Mouse (Mus musculus): Measurements from ENCODE around the gene Cyct. TPM values are rescaled to one million over a fixed set of nuclear protein-coding genes. Genes with fewer than 3 reads are reported as not detected.

Cyct gene
- not detected in 2 replicates for polyA plus RNA-seq (2014; fragmentation: Nextera tagmentation; extraction: Ambion mirVana)

- Histone ChIP-seq H3K9ac (ENCODE audit: low read depth, low read length) (no peak within 1 kb of the TSS), H3K27ac (ENCODE audit: low read depth, low read length) (no peak within 1 kb of the TSS), H3K4me1 (ENCODE audit: control insufficient read depth, insufficient read depth, low read length) (no peaks in the 10 kb centered on the region), H3K9me3 (ENCODE audit: control insufficient read depth, low read length) (no peaks in the 10 kb centered on the region), H3K36me3 (ENCODE audit: control insufficient read depth, insufficient read depth, low read length) (no peaks in the 10 kb centered on the region), H3K4me3 (ENCODE audit: low read length) (no peak within 1 kb of the TSS), H3K4me2 (replicated peaks; ENCODE audit: low read depth, low read length) (no peak within 1 kb of the TSS), H3K27me3 (ENCODE audit: control insufficient read depth, insufficient read depth, low read length) (no peaks in the 10 kb centered on the region)
- no peak for ATAC-seq (ENCODE audit: low FRiP score, low TSS enrichment)
- 92% methylated on average over 11 of the region's 11 CpGs for WGBS
Observed at GRCm38 (mm10) chr2:76360226-76360625, at the start of gene Cyct. Gene Cyct, minus strand, starts transcription at chr2:76360450.

DNA sequence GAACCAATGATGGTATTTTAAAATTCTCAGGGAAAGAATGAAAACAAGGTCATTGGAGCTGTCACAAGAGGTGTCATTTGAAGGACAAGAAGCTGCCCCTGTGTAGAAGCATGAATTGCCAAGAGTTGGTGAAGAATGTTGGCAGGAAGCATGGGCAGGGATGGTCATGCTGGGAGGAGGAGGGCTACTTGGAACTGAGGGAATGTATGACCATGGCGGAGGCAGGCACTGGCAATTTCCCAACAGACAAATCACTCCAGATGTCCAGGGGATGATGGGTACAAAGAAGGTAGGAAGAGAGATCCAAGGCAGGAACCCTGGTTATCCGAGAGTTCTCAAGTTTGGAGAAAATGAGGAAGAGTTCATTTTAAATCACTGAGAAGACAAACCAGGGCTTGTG is 49.7 kb upstream of the Cyct start:
- no peak for ATAC-seq (ENCODE audit: low FRiP score, low TSS enrichment)
- WGBS = 91% methylated on average over 2 of the region's 2 CpGs
- H3K4me3 ChIP-seq (ENCODE audit: low read length) = no peak overlapping the region
- H3K4me1 ChIP-seq (ENCODE audit: control insufficient read depth, insufficient read depth, low read length) = 0 out of 2 replicates have a peak, but pooled peaks cover 3% of the 10 kb centered on the region
- no peak overlapping the region for H3K9ac ChIP-seq (ENCODE audit: low read depth, low read length)
- peaks cover 2% of the 10 kb centered on the region; the same call in 1 of the 2 replicates for H3K27me3 ChIP-seq (ENCODE audit: control insufficient read depth, insufficient read depth, low read length)
- no peak overlapping the region for H3K27ac ChIP-seq (ENCODE audit: low read depth, low read length)
- no peaks in the 10 kb centered on the region for H3K9me3 ChIP-seq (ENCODE audit: control insufficient read depth, low read length)
- no peak overlapping the region for H3K4me2 ChIP-seq (replicated peaks; ENCODE audit: low read depth, low read length)
- no peaks in the 10 kb centered on the region for H3K36me3 ChIP-seq (ENCODE audit: control insufficient read depth, insufficient read depth, low read length)

- WGBS = 74% methylated on average over 1 of the region's 1 CpGs
- Histone ChIP-seq H3K9ac (ENCODE audit: low read depth, low read length) (no peak overlapping the region), H3K27ac (ENCODE audit: low read depth, low read length) (no peak overlapping the region), H3K4me1 (ENCODE audit: control insufficient read depth, insufficient read depth, low read length) (0 out of 2 replicates have a peak, but pooled peaks cover 3% of the 10 kb centered on the region), H3K4me2 (replicated peaks; ENCODE audit: low read depth, low read length) (no peak overlapping the region), H3K4me3 (ENCODE audit: low read length) (no peak overlapping the region), H3K9me3 (ENCODE audit: control insufficient read depth, low read length) (no peaks in the 10 kb centered on the region), H3K36me3 (ENCODE audit: control insufficient read depth, insufficient read depth, low read length) (no peaks in the 10 kb centered on the region), H3K27me3 (ENCODE audit: control insufficient read depth, insufficient read depth, low read length) (peaks cover 6% of the 10 kb centered on the region; the same call in 1 of the 2 replicates)
- no peak for ATAC-seq (ENCODE audit: low FRiP score, low TSS enrichment)
Observed at GRCm38 (mm10) chr2:76409526-76409925, 49.3 kb upstream of the Cyct start.

DNA sequence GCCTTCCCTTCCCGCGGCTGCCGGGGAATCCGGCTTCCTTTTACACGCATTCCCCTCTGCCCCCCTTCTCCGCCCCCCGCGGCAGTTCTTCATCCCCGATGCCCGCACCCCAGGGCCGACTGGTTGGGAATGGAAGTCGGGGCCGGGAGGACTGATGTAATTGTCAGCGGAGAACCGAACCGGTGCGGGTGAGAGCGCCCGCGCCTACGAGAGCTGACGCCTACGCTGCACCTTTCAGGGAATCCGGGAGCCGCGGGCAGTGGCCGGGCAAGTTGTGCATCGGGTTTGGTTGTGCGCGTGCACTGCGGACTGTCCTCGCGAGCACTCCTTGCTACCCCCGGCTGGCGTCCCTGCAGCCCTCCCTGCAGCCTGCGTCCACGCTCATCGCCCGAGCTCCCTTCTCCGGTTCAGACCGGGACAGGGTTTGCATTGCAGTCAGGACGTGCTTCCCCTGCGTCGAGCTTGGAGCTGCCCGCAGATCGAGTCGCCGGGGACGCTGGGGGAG is 46.7 kb upstream of the Cyct start:
- Histone ChIP-seq H3K9ac (ENCODE audit: low read depth, low read length) (peak overlapping the region; percentile 73), H3K4me1 (ENCODE audit: control insufficient read depth, insufficient read depth, low read length) (0 out of 2 replicates have a peak, but pooled peaks cover 3% of the 10 kb centered on the region), H3K27ac (ENCODE audit: low read depth, low read length) (0 out of 2 replicates have a peak overlapping the region, but pooled peaks have one; percentile 27), H3K27me3 (ENCODE audit: control insufficient read depth, insufficient read depth, low read length) (peaks cover 10% of the 10 kb centered on the region; the same call in 1 of the 2 replicates), H3K36me3 (ENCODE audit: control insufficient read depth, insufficient read depth, low read length) (no peaks in the 10 kb centered on the region), H3K4me2 (replicated peaks; ENCODE audit: low read depth, low read length) (peak overlapping the region; percentile 90), H3K4me3 (ENCODE audit: low read length) (peak overlapping the region; percentile 92), H3K9me3 (ENCODE audit: control insufficient read depth, low read length) (no peaks in the 10 kb centered on the region)
- ATAC-seq (ENCODE audit: low FRiP score, low TSS enrichment) = peak; percentile 59
- whole genome bisulfite sequencing = under 1% methylated on average over 47 of the region's 49 CpGs

DNA sequence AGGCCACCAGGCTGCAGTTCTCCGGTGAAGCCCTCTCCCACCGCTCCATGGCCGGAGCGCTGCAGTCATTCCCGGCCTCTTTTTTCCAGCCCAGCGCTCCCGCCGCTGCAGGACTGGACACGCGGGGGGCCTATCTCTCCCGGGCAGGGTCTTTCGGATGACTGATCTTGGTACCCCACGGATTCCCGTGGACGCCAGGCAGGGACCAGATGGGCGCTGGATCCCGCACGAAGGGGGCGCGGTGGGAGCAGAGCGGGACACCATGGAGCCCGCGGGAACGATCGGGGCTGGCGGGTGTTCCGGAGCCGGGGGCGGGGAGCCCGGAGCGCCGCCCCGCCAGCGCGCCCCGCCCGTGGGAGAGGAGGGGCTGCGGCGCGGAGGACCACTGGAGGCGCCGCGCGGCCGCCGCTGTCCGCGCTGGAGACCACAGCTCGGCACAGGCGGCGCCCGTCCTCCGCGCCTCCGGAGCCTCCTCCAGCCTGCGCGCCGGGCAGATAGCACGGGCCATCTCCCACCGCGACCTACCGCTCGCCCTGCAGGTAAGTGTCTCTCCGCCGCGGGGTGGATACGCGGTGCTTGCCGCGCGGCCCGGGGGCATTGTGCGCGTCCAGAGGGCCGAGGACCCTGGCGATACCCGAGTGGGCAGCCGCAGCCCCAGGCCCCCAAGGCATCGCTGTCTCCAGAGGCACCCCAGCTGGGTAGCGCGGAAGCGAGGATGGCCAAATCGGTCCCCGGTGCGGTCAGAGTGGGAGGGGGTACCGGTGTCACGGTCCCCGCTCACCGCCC is 46.1 kb upstream of the Cyct start, which contains the start of gene Osbpl6:
Osbpl6 (plus strand) TSS at position 358 of the 786 bp plus-strand sequence.
- no peaks in the 10 kb centered on the region for H3K36me3 ChIP-seq (ENCODE audit: control insufficient read depth, insufficient read depth, low read length)
- ATAC-seq (ENCODE audit: low FRiP score, low TSS enrichment) = peak; percentile 94
- peaks cover 10% of the 10 kb centered on the region; the same call in 1 of the 2 replicates for H3K27me3 ChIP-seq (ENCODE audit: control insufficient read depth, insufficient read depth, low read length)
- H3K27ac ChIP-seq (ENCODE audit: low read depth, low read length) = peak within 1 kb of the TSS; percentile 27
- H3K9ac ChIP-seq (ENCODE audit: low read depth, low read length) = peak within 1 kb of the TSS; percentile 73
- H3K9me3 ChIP-seq (ENCODE audit: control insufficient read depth, low read length) = no peaks in the 10 kb centered on the region
- H3K4me1 ChIP-seq (ENCODE audit: control insufficient read depth, insufficient read depth, low read length) = 0 out of 2 replicates have a peak, but pooled peaks cover 3% of the 10 kb centered on the region
- H3K4me2 ChIP-seq (replicated peaks; ENCODE audit: low read depth, low read length) = peak within 1 kb of the TSS; percentile 90
- peak within 1 kb of the TSS; percentile 92 for H3K4me3 ChIP-seq (ENCODE audit: low read length)
- WGBS = 1% methylated on average over 78 of the region's 89 CpGs

GRCm38 (mm10) chr2:76405596-76406150 is 45.4 kb upstream of the Cyct start:
- Histone ChIP-seq H3K27me3 (ENCODE audit: control insufficient read depth, insufficient read depth, low read length) (peaks cover 10% of the 10 kb centered on the region; the same call in 1 of the 2 replicates), H3K4me3 (ENCODE audit: low read length) (peak overlapping the region; percentile 92), H3K27ac (ENCODE audit: low read depth, low read length) (no peak overlapping the region), H3K9ac (ENCODE audit: low read depth, low read length) (peak overlapping the region; percentile 73), H3K36me3 (ENCODE audit: control insufficient read depth, insufficient read depth, low read length) (no peaks in the 10 kb centered on the region), H3K4me2 (replicated peaks; ENCODE audit: low read depth, low read length) (peak overlapping the region; percentile 90), H3K4me1 (ENCODE audit: control insufficient read depth, insufficient read depth, low read length) (0 out of 2 replicates have a peak, but pooled peaks cover 3% of the 10 kb centered on the region), H3K9me3 (ENCODE audit: control insufficient read depth, low read length) (no peaks in the 10 kb centered on the region)
- 2% methylated on average over 15 of the region's 15 CpGs for WGBS
- peak; percentile 54; the same call in 1 of the 2 replicates for ATAC-seq (ENCODE audit: low FRiP score, low TSS enrichment)

DNA sequence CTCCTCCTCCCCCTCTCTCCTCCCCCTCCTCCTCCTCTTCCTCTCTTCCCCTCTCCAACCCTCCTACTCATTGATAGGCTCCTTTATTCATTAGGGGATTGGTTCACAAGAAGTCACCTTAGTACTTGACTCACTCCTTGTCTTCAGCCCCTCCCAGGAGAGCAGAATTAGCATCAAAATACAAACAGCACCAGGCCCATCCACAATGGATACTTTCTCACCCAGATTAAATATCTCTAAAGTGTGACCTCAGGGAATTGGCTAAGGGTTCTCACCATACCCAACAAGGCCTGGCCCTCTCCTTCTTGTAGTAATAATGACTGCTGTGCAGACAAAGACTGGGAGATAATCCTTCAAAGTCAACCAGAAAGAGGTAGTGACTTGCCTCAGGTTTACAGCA is 39.9 kb upstream of the Cyct start:
- Histone ChIP-seq H3K9ac (ENCODE audit: low read depth, low read length) (no peak overlapping the region), H3K27ac (ENCODE audit: low read depth, low read length) (no peak overlapping the region), H3K4me1 (ENCODE audit: control insufficient read depth, insufficient read depth, low read length) (no peaks in the 10 kb centered on the region), H3K9me3 (ENCODE audit: control insufficient read depth, low read length) (no peaks in the 10 kb centered on the region), H3K36me3 (ENCODE audit: control insufficient read depth, insufficient read depth, low read length) (no peaks in the 10 kb centered on the region), H3K27me3 (ENCODE audit: control insufficient read depth, insufficient read depth, low read length) (peaks cover 10% of the 10 kb centered on the region; the same call in 1 of the 2 replicates), H3K4me2 (replicated peaks; ENCODE audit: low read depth, low read length) (no peak overlapping the region), H3K4me3 (ENCODE audit: low read length) (no peak overlapping the region)
- no peak for ATAC-seq (ENCODE audit: low FRiP score, low TSS enrichment)

- H3K9me3 ChIP-seq (ENCODE audit: control insufficient read depth, low read length) = no peaks in the 10 kb centered on the region
- no peak for ATAC-seq (ENCODE audit: low FRiP score, low TSS enrichment)
- no peaks in the 10 kb centered on the region for H3K4me1 ChIP-seq (ENCODE audit: control insufficient read depth, insufficient read depth, low read length)
- H3K36me3 ChIP-seq (ENCODE audit: control insufficient read depth, insufficient read depth, low read length) = peaks cover 24% of the 10 kb centered on the region
- H3K27ac ChIP-seq (ENCODE audit: low read depth, low read length) = no peak overlapping the region
- H3K4me3 ChIP-seq (ENCODE audit: low read length) = no peak overlapping the region
- H3K27me3 ChIP-seq (ENCODE audit: control insufficient read depth, insufficient read depth, low read length) = no peaks in the 10 kb centered on the region
- H3K9ac ChIP-seq (ENCODE audit: low read depth, low read length) = no peak overlapping the region
- H3K4me2 ChIP-seq (replicated peaks; ENCODE audit: low read depth, low read length) = no peak overlapping the region
Observed at GRCm38 (mm10) chr2:76386531-76386930, 26.3 kb upstream of the Cyct start.

- Histone ChIP-seq H3K9me3 (ENCODE audit: control insufficient read depth, low read length) (no peaks in the 10 kb centered on the region), H3K27ac (ENCODE audit: low read depth, low read length) (no peak overlapping the region), H3K27me3 (ENCODE audit: control insufficient read depth, insufficient read depth, low read length) (no peaks in the 10 kb centered on the region), H3K4me1 (ENCODE audit: control insufficient read depth, insufficient read depth, low read length) (no peaks in the 10 kb centered on the region), H3K36me3 (ENCODE audit: control insufficient read depth, insufficient read depth, low read length) (peaks cover 76% of the 10 kb centered on the region), H3K9ac (ENCODE audit: low read depth, low read length) (no peak overlapping the region), H3K4me2 (replicated peaks; ENCODE audit: low read depth, low read length) (no peak overlapping the region), H3K4me3 (ENCODE audit: low read length) (no peak overlapping the region)
- 95% methylated on average over 19 of the region's 19 CpGs for WGBS
- ATAC-seq (ENCODE audit: low FRiP score, low TSS enrichment) = no peak
Observed at GRCm38 (mm10) chr2:76378646-76379045, 18.4 kb upstream of the Cyct start.

Data from kidney, embryonic 14.5 days (tissue).